Mouse (Mus musculus): ENCODE data around the gene Atp7b. TPM values are rescaled to one million over a fixed set of nuclear protein-coding genes. Genes with fewer than 3 reads are reported as not detected.

The Atp7b gene
- polyA plus RNA-seq, 1 experiment, result not detected

- no peak within 1 kb of the TSS for H3K27ac ChIP-seq (ENCODE audit: insufficient read depth, low read length)
- TF ChIP-seq POLR2A (IDR thresholded peaks at IDR 0.05; ENCODE audit: low read depth, low read length) (no peak), CTCF (IDR thresholded peaks at IDR 0.05; ENCODE audit: borderline replicate concordance, insufficient read depth, low read length) (no peak)
- H3K4me1 ChIP-seq (ENCODE audit: control insufficient read depth, insufficient read depth, low read length), result no peaks in the 10 kb centered on the region
- H3K4me3 ChIP-seq (ENCODE audit: insufficient read depth, low read length), result no peak within 1 kb of the TSS
Measured at GRCm38 (mm10) chr8:21946462-21946861, 113.6 kb downstream of the Atp7b start, which contains the start of gene Defb13. Defb13 (plus strand) TSS chr8:21946762.

Other genes with a start within 250 kb of the Atp7b start
- not detected in 2 replicates for gene Defb50, start 236.8 kb downstream of the Atp7b start, polyA plus RNA-seq (2011; ENCODE audit: insufficient read length, low read depth, missing spikeins)
- not detected in 2 replicates for gene Defb2, start 220.4 kb downstream of the Atp7b start, polyA plus RNA-seq (2011; ENCODE audit: insufficient read length, low read depth, missing spikeins)
- not detected in 2 replicates for gene Defb10, start 201.4 kb downstream of the Atp7b start, polyA plus RNA-seq (2011; ENCODE audit: insufficient read length, low read depth, missing spikeins)
- not detected in 2 replicates for gene Defb9, start 174.9 kb downstream of the Atp7b start, polyA plus RNA-seq (2011; ENCODE audit: insufficient read length, low read depth, missing spikeins)
- gene Defb11, start 153.9 kb downstream of the Atp7b start, polyA plus RNA-seq (2011; ENCODE audit: insufficient read length, low read depth, missing spikeins), result not detected in 2 replicates
- gene Defb15, start 127.6 kb downstream of the Atp7b start, polyA plus RNA-seq (2011; ENCODE audit: insufficient read length, low read depth, missing spikeins), result not detected in 2 replicates
- not detected in 2 replicates for gene Defb35, start 122.0 kb downstream of the Atp7b start, polyA plus RNA-seq (2011; ENCODE audit: insufficient read length, low read depth, missing spikeins)
- gene Defb13, start 113.5 kb downstream of the Atp7b start, polyA plus RNA-seq (2011; ENCODE audit: insufficient read length, low read depth, missing spikeins), result not detected in 2 replicates
- gene Fam90a1a, start 101.6 kb downstream of the Atp7b start, polyA plus RNA-seq (2011; ENCODE audit: insufficient read length, low read depth, missing spikeins), result not detected in 2 replicates
- not detected in 2 replicates for gene Ccdc70, start 90.5 kb downstream of the Atp7b start, polyA plus RNA-seq (2011; ENCODE audit: insufficient read length, low read depth, missing spikeins)
- gene Alg11, start 416 bp upstream of the Atp7b start, polyA plus RNA-seq (2011; ENCODE audit: insufficient read length, low read depth, missing spikeins), result 33.8 and 34.8 TPM in 2 replicates
- not detected in 2 replicates for gene Nek5, start 64.7 kb upstream of the Atp7b start, polyA plus RNA-seq (2011; ENCODE audit: insufficient read length, low read depth, missing spikeins)
- 3.7 and 4.3 TPM in 2 replicates for gene Nek3, start 106.1 kb upstream of the Atp7b start, polyA plus RNA-seq (2011; ENCODE audit: insufficient read length, low read depth, missing spikeins)
- gene Ckap2, start 125.5 kb upstream of the Atp7b start, polyA plus RNA-seq (2011; ENCODE audit: insufficient read length, low read depth, missing spikeins), result 57.2 and 63.5 TPM in 2 replicates
- 29.0 and 43.9 TPM in 2 replicates for gene Vps36, start 132.5 kb upstream of the Atp7b start, polyA plus RNA-seq (2011; ENCODE audit: insufficient read length, low read depth, missing spikeins)
- 1.3 and 1.6 TPM in 2 replicates for gene Thsd1, start 167.0 kb upstream of the Atp7b start, polyA plus RNA-seq (2011; ENCODE audit: insufficient read length, low read depth, missing spikeins)
- not detected in 2 replicates for gene Tpte, start 223.1 kb upstream of the Atp7b start, polyA plus RNA-seq (2011; ENCODE audit: insufficient read length, low read depth, missing spikeins)

Data from embryonic fibroblast, embryonic 13.5 days (primary cell).